Mouse (Mus musculus) urinary bladder, postnatal 4 days (tissue): ENCODE data around the gene Cfap298.

Source experiments
- DNase-seq, 2 experiments: peaks; one replicate each; pipeline ENCODE4 v3.0.0; 2021 to 2022; ENCODE audit warnings: low spot score in 2 of 2

Cfap298 gene

DNA sequence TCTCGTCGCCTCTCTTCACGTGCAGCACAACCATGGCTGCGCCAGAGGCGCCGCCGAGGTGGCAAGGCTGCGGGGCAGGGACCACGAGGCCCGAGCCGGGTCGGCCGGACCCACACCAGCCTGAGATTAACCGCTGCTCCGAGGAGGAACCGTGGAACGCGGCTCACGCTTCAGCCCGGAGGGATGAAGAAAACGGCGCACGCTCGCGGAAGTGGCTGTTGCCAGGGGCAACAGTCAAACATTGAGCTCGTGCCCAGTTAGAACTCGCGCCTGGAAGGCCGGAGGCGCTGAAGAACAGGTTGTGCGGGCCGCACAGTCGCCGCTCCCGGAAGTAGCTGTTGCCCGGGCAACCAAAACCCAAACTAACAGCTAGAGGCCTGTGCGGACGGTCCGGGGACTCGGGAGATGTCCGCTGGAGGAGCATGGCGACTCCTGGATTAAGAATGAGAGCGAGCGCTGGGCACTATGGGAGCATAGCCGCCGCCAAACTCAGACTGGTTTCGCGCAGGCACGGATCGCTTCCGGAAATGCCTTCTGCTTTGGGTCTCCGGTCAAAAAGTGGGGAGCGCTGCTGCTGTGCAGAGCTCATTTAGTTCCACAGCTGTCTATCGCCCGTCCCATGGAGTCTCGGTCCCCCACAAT is at the start of gene Cfap298:
TSS of gene Cfap298 (minus strand) at position 428 of the 642 bp plus-strand sequence.
- peak; percentile 92 for DNase-seq

DNA sequence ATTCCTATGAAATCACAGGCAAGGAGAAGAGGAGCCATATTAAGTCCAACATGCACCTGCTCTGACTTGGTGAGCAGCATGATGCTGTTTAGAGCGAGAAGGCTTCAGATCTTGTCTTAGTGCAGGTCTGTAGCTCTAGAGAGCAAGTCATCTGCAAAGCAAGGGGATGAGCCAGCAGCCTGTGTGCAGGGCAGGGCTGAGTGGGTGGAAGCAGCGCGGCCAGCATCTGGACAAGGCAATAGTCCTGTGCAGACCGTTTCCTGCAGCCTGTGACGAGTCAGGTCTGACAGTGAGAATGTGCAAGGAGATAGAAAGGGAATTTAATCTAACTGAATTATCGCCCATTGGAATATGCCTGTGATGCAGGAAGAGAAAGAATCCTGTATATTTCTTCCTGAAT is 36.1 kb upstream of the Cfap298 start:
- no peak for DNase-seq

DNA sequence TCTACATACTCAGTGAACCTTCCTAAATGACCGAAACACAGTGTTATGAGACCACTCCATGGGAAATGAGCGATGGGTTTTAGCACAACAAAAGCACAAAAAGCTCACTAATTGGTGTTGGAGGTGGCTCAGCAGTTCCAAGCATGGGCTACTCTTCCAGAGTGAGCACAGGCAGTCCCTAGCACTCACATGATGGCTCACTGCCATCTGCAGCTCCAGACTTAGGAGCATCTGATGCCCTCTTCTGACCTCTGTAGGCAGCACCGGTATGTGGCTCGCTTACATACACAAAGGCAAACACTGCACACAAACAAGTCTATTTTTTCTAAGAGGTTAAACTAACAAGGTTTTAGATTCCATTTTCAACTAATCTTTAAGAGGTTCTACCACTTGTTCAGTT is 31.3 kb upstream of the Cfap298 start:
- DNase-seq = no peak

DNA sequence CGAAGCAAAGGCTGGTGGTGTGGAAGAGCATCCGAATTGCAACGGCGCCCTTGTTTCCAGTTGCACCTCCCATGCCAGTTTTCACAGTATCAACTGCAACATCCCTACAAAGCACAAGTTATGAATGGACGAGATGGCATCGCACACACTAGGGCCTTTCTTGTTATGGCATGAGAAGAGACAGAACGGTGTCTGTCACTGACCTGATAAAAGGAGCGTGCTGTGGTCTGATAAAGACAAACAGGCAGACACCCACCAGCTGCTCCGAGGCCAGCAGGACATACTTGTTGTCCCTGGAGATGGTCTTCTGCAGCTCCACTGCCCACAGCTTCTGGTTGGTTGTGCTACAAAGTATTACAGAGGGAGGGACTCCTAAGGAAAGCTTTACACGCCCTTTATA is 29.4 kb upstream of the Cfap298 start:
- DNase-seq = no peak

DNA sequence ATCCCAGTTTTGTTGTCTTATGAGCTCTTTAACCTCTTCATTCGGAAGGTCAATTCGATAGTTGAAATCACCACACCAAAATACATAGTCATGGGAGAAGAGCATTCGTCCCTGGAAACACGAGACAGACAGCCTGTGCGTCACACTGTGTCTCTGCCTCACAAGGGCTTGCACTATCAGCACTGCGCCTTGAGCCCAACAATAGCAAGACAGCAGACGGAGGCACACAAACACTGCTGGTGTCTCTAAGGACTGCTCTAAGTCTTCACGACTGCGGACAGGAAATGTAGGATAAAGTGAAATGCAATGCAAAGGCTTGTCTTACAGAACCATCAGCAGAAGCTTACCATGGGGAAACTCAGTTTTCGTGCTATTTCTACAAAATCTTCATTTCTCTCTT is 29.0 kb upstream of the Cfap298 start:
- DNase-seq = no peak

DNA sequence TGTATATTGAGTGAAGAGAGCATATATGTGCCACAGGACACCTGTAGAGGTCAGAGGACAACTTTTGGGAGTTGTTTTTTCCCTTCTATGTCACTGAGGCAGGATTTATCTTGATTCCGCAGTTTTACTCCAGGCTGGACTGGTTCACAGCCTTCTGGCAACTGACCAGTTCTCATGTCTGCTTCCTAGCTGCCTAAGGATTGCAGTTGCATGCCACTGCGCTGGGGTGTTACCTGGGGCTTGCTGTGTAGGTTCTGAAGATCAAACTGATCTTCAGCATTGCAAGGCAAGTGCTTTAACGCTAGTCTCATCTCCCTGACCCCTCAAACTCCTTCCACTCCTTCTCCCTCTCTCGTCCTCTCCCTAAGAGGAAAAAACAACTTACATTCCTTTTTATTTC is 28.3 kb upstream of the Cfap298 start:
- no peak for DNase-seq

DNA sequence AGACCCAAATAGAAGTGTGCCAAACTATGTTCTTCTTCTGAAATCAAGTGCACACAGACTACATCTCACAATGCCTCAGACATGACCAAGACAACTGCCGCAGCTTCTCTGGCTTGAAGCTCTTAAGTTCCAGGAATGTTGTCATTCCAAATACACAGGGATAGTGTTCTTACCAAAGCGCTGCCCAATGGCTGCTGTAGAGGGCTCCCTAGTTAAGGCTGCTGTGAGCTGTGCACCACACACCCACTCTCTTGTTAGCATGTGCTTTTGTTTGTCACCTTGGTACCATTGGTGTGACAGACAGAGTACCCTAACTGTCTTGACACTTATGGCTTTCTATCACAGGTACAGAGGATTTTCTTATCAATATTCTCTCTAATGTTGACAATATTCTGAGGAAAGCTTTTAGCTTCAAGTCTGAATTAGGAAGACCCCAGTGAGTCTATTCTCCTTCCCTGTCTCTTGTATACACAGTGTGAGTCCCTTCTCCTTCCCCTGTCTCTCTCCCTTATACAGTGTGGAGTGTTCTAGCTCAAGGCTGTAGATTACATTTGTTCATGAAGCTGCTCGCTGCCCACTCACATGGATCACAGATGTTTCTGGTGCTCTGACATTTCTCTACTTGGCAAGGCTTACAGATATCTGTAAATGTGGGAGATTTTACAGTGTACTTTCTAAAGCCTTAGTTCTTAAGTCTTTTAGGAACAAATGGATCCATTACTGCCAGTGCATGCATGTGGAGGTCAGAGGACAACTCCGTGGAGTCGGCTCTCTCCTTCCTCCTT is 23.6 kb upstream of the Cfap298 start:
- DNase-seq = no peak

DNA sequence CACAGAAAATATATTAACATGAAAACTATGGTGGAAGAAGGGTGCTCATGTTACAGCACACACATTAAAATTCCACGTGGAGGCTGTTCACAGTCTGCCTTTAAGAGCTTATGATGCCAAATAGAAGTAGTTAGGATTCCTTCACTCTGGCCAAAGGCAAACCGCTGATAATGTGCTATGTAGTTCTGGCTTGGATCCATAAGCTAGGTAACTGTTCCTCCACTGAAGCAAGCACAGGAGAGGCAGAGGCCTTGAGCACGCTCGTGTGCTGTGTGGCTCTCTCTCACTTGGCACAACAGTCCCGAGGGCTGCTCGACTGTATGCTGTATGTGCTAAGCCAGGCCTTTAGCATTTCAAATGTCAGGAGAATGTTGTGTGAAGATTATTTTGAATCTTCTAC is 20.6 kb upstream of the Cfap298 start:
- no peak for DNase-seq

DNA sequence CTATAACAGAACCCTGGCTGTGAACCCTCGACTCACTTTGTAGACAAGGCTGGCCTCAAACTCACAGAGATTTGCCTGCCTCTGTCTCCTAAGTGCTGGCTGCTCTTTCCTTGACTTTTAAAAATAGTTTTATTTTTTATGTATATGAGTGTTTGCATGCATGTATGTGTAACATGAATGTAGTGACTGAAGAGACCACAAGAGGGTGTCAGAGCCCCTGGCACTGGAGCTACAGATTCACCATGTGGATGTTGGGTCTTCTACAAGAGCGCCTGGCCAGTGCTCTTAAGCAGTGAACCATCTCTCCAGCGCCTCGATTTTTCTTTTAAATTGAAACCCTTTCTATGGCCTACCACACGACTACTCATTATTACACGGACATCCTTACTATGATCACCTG is 18.9 kb upstream of the Cfap298 start:
- no peak for DNase-seq

DNA sequence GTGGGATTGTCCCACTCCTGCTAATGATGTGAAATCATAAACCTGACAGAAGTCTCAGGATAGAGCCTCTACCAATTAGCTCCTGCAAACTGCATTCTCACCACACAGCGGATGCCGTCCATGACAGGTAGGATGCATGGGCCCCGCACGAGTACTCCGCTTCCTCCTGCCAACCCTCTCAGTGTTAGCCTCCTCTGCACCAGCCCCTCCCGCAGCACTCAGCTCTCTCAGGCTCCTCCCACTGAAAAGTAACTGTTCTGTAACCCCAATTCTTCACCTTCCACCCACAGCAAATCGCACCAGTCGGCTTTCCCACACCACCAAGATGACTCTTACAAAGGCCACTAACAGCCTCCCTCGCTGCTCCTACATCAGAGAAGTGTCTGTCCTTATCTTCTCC is 18.2 kb upstream of the Cfap298 start:
- DNase-seq = no peak

DNA sequence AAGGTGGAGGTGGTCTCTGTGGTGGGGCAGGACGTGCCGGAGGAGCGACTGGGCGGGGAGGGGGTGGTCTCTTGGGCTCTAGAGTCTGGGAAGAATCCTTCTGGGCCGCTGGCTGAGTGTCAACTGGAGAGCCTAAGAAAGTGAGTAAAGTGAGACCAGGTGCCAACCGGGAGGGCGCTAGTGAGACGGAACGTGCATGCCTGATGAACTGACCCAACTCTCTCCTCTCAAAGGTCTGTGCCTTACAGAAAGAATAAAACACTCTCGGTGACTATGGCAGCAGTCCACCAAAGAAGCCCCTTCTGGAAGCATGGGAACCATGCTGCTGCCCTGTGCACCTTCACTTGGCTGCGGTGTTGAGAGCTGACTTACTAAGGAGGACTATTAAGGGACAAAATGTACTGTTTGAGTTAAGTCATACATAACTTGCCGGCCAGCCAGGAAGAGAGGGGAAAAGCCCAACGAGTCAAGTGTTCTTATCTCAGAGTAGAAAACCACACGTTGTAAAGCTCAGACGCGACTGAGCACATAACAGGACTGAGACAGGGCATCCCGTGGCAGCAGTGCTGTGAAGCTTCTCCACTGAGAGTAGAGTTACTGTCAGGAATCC is 15.5 kb upstream of the Cfap298 start:
- no peak for DNase-seq

DNA sequence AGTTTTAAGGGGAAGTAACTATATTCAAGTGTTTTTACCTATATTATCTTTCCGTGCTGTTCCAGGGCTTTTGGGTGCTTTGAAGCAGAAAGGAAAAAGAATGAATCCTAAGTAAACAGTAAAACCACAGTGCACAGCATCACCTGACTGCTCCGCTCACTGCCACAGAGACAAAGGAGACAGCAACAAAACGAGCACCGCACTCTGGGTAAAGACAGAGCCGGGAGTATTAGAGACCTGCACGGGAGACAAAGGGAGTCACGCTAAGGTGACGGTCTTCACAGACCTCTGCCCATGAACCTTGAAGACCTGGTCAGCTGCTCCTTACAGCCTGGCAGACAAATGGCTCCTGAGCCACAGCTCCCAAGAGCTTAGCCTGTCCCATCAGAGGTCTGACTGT is 12.1 kb upstream of the Cfap298 start:
- no peak for DNase-seq

DNA sequence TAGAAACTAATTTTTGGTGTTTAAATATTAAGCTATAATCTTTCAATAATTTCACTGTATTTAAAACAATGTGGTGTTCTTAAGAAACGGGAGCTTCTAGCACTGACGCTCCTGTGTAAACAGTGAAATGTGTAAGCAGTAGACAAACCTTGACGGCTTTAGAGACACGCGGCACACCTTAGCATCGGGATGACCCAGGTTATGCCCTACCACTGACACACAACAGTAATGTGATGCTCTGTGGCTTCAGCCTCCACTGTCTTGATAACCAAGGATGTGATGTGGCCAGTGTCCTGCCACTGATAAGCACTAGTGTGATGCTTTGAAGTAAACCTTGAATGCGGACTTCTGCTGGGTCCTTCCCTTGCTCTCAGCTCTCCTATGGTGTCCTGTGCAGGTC is 6.3 kb upstream of the Cfap298 start:
- no peak for DNase-seq

DNA sequence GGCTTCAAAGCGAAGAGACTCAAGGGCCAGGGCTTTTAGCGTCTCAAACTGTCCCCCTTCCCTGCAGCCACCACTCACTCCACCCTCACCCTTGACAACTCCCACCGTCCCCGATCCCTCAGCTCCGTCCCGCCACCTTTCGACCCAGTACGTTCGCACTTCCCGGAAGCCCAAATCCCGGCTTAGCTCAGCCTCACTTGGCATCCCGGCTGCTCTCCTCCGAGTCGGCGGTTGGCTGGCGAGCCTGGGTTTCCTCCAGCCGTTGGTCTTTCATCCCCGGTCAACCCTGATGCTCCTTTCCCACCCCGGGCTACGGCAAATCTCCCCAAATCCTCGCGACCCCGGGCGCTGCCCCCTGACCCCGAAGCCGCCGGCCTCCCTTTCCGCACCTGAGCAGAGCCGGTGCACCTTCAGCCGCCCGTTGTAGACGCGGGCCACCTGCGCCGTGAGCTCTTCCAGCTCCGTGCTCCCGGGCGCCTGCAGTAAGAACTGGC is 674 bp downstream of the Cfap298 start:
- DNase-seq = peak in 1 of 2 experiments; percentile 70

DNA sequence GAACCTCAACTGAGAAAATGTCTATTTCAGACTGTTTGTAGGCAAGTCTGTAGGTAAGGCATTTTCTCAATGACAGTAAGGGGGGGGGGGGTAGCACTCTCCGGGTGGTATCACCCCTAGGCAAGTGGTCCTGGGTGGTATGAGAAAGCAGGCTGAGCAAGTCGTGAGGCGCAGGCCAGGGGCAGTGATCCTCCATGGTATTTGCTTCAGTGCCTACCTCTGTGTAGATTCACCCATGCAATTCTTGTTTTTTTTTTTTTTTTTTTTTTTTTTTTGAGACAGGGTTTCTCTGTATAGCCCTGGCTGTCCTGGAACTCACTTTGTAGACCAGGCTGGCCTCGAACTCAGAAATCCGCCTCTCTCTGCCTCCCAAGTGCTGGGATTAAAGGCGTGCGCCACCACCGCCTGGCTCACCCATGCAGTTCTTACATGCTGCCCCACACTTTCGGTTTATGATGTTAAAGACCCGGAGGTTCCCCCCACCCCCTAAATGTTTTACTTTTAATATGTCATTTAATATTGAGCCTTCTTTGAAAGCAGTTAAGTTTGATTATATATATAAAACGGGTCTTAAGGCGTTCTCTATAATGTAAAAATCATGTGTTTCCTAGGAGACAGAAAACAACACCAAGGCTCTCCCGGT is 1.3 kb downstream of the Cfap298 start:
- no peak for DNase-seq

DNA sequence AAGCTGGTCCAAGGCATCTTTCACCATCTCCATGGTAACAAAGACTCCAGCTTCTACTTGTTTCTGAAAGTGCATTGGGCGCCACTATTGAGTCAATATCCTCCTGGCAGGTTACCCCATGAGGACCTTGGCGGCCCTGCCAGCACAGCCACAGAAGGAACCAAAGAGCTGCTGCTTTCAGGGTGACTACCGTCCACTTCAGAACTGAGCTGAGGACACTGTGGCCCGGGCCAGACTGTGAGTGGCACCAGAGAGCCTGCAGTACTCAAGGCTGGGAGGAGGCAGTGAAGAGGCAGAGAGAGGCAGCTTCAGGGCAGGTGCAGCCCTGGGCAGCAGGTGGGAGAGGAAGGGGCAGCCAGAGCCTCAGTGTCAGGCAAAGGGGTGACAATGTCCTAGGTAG is 7.5 kb downstream of the Cfap298 start:
- DNase-seq = no peak

DNA sequence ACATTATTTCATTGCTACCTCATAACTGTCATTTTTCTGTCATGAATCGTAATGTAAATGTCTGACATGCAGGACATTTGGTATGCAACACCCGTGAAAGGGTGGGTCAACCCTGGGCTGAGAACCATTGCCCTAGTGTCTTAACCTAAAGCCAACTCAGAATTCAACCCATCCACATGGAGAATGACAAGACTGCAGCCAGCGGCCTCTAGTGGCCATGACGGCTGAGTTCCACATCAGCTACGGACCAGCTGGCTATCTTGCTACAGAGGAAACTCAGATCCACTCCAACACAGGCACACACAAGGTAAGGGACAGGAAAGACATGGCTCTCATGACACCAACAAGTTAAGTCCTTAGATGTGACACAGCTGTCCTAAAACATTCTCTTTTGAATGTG is 9.5 kb downstream of the Cfap298 start:
- DNase-seq = peak; percentile 42 to 75

DNA sequence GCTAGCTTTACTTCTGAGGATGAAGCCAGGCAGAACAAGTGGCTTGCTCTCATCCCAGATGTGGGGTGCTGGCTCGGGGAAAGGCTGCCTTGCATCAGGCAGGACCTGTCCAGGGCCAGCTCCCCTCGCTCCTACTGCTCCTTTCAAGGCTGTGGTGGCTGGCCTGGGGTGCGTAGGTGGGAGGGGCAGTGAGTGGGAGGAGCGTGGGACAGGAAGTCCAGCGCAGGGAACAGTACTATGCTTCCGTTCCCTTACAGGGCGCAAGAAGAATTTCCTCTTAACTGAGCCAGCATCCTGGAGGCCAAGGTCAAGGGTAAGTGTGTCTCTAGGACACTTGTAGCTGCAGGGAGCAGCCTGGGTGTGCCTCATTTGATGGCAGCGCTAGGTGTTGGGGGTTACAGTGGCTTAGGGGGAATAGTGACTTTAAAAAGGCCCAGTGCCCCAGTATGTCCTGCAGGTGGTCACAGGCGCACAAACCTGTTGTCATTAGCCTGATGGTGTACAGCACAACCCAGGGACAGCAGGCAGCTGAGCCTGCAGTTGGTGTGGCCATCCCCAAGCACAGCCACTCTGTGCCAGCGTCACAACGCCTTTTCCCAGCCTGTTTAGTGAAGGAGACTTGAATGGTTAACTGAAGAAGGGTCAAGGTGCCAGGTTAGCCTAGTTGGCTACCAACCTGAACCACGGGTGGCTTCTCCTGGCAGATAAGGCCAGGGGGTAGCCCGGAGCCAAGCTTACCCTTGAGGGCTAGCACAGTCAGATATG is 10.1 kb downstream of the Cfap298 start:
- DNase-seq = no peak

DNA sequence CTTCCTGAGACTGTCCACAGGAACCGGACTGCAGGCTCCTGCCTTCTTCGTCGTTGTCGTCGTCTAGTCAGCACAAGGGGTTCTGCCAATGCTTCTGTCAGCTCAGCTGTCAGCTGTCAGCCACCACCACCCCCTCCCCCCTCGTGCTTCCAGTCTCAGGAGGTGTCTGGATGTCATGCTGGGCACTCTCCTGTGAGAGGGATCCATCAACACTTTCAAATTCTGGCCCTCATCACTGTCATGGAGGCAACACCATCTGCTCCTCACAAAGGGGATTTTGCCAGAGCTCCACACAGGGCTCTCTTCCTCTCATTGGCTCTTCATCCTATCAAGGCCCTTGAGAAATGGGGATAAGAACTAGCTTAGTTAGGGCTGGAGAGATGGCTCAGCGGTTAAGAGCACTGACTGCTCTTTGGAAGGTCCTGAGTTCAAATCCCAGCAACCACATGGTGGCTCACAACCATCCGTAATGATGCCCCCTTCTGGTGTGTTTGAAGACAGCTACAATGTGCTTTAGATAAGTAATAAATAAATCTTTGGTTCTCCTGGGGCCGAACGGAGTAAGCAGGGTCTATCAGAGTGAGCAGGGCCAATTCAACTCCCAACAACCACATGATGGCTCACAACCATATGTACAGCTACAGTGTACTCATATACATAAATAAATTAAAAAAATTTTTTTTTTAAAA is 13.3 kb downstream of the Cfap298 start:
- DNase-seq = no peak

DNA sequence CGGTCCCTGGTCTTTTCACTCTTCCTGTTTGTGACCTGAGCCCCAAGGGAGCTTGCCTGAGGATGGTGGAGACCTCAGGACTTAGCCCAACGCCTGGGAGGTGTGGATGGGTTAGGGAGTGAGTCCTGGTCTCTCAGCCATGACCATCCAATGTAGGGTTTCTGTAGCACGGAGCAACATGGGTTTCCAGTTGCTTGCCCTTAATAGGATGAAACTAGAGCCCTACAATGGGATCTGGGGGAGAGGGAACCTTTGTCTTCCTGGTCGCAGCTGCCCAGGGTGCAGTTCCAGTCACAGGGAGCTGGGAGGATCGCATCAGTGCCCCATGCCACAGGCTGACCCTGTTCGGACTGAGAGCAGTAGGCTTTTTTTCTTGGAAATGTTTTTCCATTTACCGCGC is 17.8 kb downstream of the Cfap298 start:
- no peak for DNase-seq

DNA sequence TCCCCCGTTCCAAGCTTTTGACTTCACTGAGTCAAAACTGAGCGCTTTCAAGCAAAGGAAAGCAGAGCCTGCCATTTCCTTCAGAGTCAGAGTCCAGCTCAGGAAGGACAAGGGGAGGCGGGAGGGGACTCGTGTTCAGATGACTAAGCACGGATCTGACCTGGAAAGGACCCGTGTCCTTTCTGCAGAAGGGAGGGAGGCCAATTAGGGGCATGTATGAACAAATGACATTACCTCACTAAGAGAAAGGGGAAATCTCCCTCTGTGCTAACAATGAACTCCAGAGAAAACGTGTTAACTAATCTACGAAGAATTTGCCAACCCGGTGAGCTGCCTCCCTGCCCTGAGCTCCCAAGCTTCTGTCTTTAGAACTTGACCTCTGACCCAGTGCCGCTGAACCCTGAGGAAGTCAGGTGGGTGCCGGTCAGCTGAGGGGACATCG is 18.9 kb downstream of the Cfap298 start:
- DNase-seq = no peak
